Mouse (Mus musculus): Measurements from ENCODE around the gene C530008M17Rik. TPM values are rescaled to one million over a fixed set of nuclear protein-coding genes. Genes with fewer than 3 reads are reported as not detected.

Gene C530008M17Rik
- polyA plus RNA-seq, 1 experiment from 2014 or later, result 21.6 TPM

DNA sequence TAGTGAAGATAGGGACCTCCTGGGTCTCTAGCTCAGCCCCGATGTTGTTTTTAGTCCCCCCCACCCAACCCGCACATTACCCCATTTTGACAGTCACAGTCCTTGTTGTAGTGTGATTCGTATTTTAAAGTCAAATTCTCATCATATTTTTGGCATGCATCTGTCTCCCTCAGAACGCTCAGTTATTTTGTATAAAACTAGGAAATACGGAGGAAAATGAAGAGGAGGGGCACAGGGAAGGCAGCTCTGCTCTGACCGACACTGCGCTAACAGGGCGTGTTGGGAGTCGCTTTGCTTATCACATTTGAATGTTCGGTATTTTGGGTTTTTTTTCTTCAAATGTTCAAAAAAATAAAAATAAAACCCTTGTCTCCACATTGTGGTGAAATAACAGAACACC, 13.9 kb downstream of the C530008M17Rik start:
- no peak overlapping the region for H3K4me3 ChIP-seq (ENCODE audit: low read depth, low read length)
- H3K27me3 ChIP-seq (ENCODE audit: control insufficient read depth, insufficient read depth, low read length), result no peaks in the 10 kb centered on the region
- ATAC-seq (ENCODE audit: insufficient number of reproducible peaks, insufficient read depth, low FRiP score, low read depth), result no peak
- no peaks in the 10 kb centered on the region for H3K36me3 ChIP-seq (ENCODE audit: control insufficient read depth, insufficient read depth, low read length)
- H3K9ac ChIP-seq (replicated peaks; ENCODE audit: low read depth, low read length), result no peak overlapping the region
- no peaks in the 10 kb centered on the region for H3K4me1 ChIP-seq (ENCODE audit: control insufficient read depth, insufficient read depth, low read length)
- no peak overlapping the region for H3K27ac ChIP-seq (ENCODE audit: low read length)
- H3K4me2 ChIP-seq (replicated peaks; ENCODE audit: low read depth, low read length), result no peak overlapping the region
- WGBS, result 91% methylated on average over 10 of the region's 10 CpGs
- H3K9me3 ChIP-seq (ENCODE audit: control insufficient read depth, low read depth, low read length), result no peaks in the 10 kb centered on the region

DNA sequence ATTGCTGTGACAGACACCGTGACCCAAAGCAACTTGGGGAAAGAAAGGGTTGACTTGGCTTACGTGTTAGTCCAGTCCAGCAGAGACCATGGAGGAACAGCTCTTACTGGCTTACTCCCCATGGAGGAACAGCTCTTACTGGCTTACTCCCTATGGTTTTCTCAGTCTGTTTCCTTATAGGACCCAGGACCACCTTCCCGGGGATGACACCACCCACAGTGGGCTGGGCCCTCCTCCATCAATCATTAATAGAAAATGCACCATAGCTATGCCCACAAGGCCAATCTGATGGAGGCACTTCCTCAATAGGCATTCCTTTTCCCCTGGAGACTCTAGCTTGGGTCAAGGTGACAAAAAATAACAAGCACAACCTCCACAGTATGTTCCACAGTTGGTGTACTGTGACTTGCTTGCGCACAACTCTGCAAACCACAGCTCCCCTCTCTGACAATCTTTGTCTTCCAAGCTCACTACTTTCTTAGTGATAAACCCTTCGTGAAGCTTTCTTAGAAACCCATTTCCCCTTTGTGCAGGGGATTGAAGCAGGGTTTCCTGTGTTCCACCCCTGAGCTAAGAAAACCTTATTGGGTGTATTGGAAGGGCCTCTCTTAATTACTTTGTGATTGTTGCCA, 17.8 kb downstream of the C530008M17Rik start:
- ATAC-seq (ENCODE audit: insufficient number of reproducible peaks, insufficient read depth, low FRiP score, low read depth), result no peak
- WGBS, result 87% methylated on average over 5 of the region's 5 CpGs

DNA sequence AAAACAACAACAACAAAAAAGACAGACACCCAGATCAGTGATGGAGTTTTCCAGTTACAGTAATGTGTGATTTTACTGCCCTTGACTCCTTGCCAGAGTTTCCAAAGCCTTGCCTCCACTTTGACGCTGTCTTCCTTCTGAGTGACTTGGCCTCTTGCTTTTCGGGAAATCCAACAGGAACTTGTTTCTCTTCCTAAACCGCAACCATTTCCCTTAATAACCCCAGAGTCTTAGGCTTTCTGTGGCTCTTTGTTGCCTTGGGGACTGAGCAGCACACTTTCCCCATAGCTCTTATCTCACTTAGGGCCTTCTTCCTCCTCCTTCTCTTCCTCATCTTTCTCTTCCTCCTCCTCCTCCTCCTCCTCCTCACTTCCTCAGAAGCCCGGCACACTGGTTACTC, 19.1 kb downstream of the C530008M17Rik start:
- no peak overlapping the region for H3K27ac ChIP-seq (ENCODE audit: low read length)

More for the DNA sequence above, 17.8 kb downstream of the C530008M17Rik start:
- Histone ChIP-seq H3K36me3 (ENCODE audit: control insufficient read depth, insufficient read depth, low read length) (no peaks in the 10 kb centered on the region), H3K9me3 (ENCODE audit: control insufficient read depth, low read depth, low read length) (no peaks in the 10 kb centered on the region), H3K27ac (ENCODE audit: low read length) (no peak overlapping the region), H3K4me2 (replicated peaks; ENCODE audit: low read depth, low read length) (no peak overlapping the region), H3K27me3 (ENCODE audit: control insufficient read depth, insufficient read depth, low read length) (no peaks in the 10 kb centered on the region), H3K9ac (replicated peaks; ENCODE audit: low read depth, low read length) (no peak overlapping the region), H3K4me1 (ENCODE audit: control insufficient read depth, insufficient read depth, low read length) (no peaks in the 10 kb centered on the region), H3K4me3 (ENCODE audit: low read depth, low read length) (no peak overlapping the region)

DNA sequence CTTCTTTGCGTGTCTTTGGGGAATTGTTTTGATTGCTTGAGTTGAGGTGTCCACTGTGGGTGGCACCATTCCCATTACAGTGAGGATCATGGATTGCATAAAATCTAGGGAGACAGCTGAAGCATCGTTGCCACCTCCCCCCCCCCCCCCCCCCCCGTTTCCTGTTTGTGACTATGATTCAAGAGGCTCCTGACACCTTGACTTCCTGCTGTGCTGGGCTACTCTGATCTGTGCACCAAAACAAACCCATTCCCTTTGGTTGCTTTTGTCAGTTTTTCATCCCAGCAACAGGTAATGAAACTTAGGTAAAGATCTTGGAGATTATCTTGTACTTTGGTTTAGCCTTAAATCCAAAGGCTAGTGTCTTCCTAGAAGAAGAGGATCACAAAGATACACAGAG, 24.6 kb downstream of the C530008M17Rik start:
- WGBS, result 96% methylated on average over 1 of the region's 3 CpGs
- ATAC-seq (ENCODE audit: insufficient number of reproducible peaks, insufficient read depth, low FRiP score, low read depth), result no peak
- no peaks in the 10 kb centered on the region for H3K36me3 ChIP-seq (ENCODE audit: control insufficient read depth, insufficient read depth, low read length)
- no peak overlapping the region for H3K27ac ChIP-seq (ENCODE audit: low read length)
- no peak overlapping the region for H3K4me3 ChIP-seq (ENCODE audit: low read depth, low read length)
- H3K9me3 ChIP-seq (ENCODE audit: control insufficient read depth, low read depth, low read length), result 0 out of 2 replicates have a peak, but pooled peaks cover 3% of the 10 kb centered on the region
- no peak overlapping the region for H3K9ac ChIP-seq (replicated peaks; ENCODE audit: low read depth, low read length)
- H3K4me2 ChIP-seq (replicated peaks; ENCODE audit: low read depth, low read length), result no peak overlapping the region
- 0 out of 2 replicates have a peak, but pooled peaks cover 5% of the 10 kb centered on the region for H3K4me1 ChIP-seq (ENCODE audit: control insufficient read depth, insufficient read depth, low read length)
- no peaks in the 10 kb centered on the region for H3K27me3 ChIP-seq (ENCODE audit: control insufficient read depth, insufficient read depth, low read length)

More for the DNA sequence above, 19.1 kb downstream of the C530008M17Rik start:
- H3K4me1 ChIP-seq (ENCODE audit: control insufficient read depth, insufficient read depth, low read length), result no peaks in the 10 kb centered on the region
- no peak overlapping the region for H3K9ac ChIP-seq (replicated peaks; ENCODE audit: low read depth, low read length)
- ATAC-seq (ENCODE audit: insufficient number of reproducible peaks, insufficient read depth, low FRiP score, low read depth), result no peak
- no peak overlapping the region for H3K4me3 ChIP-seq (ENCODE audit: low read depth, low read length)
- H3K36me3 ChIP-seq (ENCODE audit: control insufficient read depth, insufficient read depth, low read length), result no peaks in the 10 kb centered on the region
- WGBS, result 70% methylated on average over 4 of the region's 4 CpGs
- H3K27me3 ChIP-seq (ENCODE audit: control insufficient read depth, insufficient read depth, low read length), result no peaks in the 10 kb centered on the region
- no peak overlapping the region for H3K4me2 ChIP-seq (replicated peaks; ENCODE audit: low read depth, low read length)
- H3K9me3 ChIP-seq (ENCODE audit: control insufficient read depth, low read depth, low read length), result no peaks in the 10 kb centered on the region

DNA sequence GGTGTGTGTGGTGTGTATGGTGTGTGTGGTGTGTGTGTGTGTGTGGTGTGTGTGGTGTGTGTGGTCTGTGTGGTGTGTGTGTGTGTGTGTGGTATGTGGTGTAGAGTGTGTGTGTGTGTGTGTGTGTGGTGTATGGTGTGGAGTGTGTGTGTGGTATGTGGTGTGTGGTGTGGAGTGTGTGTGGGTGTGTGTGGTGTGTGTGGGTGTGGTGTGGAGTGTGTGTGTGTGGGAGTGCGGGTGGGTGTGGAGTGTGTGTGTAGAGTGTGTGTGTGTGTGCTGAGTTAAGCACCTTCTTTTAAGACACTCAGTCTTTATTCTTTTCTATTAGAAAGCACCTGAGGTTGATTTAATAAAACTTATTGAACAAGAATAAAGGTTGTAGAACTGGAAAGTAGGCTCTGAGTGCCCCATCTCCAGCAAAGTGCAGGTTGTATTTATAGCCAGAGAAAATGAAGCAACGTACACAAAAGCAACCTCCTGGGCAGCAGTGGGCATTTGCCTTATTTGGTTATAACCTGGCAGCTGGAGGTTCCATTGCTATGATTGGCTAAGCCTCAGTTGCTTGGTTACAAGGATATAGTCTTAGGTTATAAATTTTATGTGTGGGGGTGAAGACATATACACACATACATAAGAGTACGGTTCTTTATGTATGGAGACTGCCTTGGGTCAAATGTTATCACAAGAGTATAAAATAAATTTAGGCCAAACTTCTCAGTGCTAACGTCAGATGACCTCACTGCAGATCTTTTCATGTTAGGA, 25.8 kb downstream of the C530008M17Rik start:
- H3K27ac ChIP-seq (ENCODE audit: low read length), result no peak overlapping the region
- no peaks in the 10 kb centered on the region for H3K36me3 ChIP-seq (ENCODE audit: control insufficient read depth, insufficient read depth, low read length)
- H3K9ac ChIP-seq (replicated peaks; ENCODE audit: low read depth, low read length), result no peak overlapping the region
- no peaks in the 10 kb centered on the region for H3K27me3 ChIP-seq (ENCODE audit: control insufficient read depth, insufficient read depth, low read length)
- H3K4me2 ChIP-seq (replicated peaks; ENCODE audit: low read depth, low read length), result no peak overlapping the region
- 42% methylated on average over 4 of the region's 4 CpGs for WGBS
- 0 out of 2 replicates have a peak, but pooled peaks cover 3% of the 10 kb centered on the region for H3K9me3 ChIP-seq (ENCODE audit: control insufficient read depth, low read depth, low read length)
- H3K4me1 ChIP-seq (ENCODE audit: control insufficient read depth, insufficient read depth, low read length), result 0 out of 2 replicates have a peak, but pooled peaks cover 5% of the 10 kb centered on the region
- no peak for ATAC-seq (ENCODE audit: insufficient number of reproducible peaks, insufficient read depth, low FRiP score, low read depth)
- no peak overlapping the region for H3K4me3 ChIP-seq (ENCODE audit: low read depth, low read length)

DNA sequence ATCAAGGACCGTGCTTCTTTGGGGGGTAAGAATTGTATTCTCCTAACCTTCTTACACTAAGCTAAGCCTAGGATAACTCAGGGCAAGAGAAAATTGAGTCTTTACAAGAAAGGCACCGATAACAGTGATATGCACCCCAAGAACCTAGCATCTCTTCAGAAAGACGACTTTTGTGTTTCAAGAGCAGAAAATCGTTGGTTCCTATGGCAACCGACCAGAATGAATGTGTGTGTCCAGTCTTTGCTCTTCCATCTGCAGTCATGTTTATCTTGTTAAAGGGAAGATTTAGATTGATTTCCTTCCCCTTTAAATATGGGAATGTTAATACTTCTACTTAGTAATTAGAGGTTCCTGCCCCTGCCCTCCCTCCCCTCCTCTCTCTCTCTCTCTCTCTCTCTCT, 27.1 kb downstream of the C530008M17Rik start:
- no peak overlapping the region for H3K4me2 ChIP-seq (replicated peaks; ENCODE audit: low read depth, low read length)
- H3K36me3 ChIP-seq (ENCODE audit: control insufficient read depth, insufficient read depth, low read length), result no peaks in the 10 kb centered on the region
- no peaks in the 10 kb centered on the region for H3K27me3 ChIP-seq (ENCODE audit: control insufficient read depth, insufficient read depth, low read length)
- 46% methylated on average over 5 of the region's 5 CpGs for WGBS
- H3K9me3 ChIP-seq (ENCODE audit: control insufficient read depth, low read depth, low read length), result 0 out of 2 replicates have a peak, but pooled peaks cover 3% of the 10 kb centered on the region
- H3K4me3 ChIP-seq (ENCODE audit: low read depth, low read length), result no peak overlapping the region
- no peak overlapping the region for H3K9ac ChIP-seq (replicated peaks; ENCODE audit: low read depth, low read length)
- 0 out of 2 replicates have a peak, but pooled peaks cover 5% of the 10 kb centered on the region for H3K4me1 ChIP-seq (ENCODE audit: control insufficient read depth, insufficient read depth, low read length)
- no peak overlapping the region for H3K27ac ChIP-seq (ENCODE audit: low read length)
- no peak for ATAC-seq (ENCODE audit: insufficient number of reproducible peaks, insufficient read depth, low FRiP score, low read depth)

DNA sequence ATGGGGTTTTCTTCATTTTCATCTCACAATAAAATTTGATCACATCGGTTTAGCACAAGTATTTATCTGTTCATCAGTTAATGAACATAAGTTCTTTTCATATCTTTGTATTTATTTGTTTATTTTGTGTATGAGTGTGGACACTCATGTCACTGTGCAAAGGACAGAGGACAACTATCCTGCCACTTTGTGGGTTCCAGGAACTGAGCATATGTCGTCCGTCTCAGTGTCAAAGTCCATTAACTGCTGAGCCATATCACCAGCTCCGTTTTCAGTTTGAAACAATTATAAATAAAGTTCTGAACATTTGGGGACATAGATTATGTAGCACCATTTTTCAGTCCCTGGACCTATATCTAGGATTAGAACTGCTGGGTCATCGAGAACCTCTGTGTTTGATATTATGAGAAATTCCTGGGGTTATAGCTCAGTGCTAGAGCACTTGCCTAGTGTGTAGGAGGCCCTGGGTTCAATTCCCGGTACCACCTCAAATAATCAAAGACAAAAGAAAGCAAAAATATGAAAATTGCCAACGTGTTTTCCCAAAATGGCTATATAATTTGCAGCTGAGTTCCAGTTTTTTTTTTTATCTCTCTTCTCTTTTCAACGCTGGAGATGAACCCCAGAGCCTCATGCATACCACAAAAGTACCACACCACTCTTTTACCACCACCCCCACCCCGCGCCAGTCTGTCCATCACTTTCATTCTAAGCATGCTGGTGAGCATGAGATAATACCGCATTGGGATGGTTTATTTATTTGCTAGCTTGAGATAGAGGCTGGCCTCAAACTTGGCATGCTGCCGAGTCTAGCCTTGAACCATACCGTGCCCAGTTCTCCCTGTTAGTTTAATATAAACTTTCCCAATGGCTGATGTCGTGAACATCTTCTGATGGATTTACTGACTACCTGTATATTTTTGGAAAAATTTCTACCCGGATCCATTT, 28.6 kb downstream of the C530008M17Rik start:
- Histone ChIP-seq H3K36me3 (ENCODE audit: control insufficient read depth, insufficient read depth, low read length) (no peaks in the 10 kb centered on the region), H3K9me3 (ENCODE audit: control insufficient read depth, low read depth, low read length) (0 out of 2 replicates have a peak, but pooled peaks cover 3% of the 10 kb centered on the region), H3K4me1 (ENCODE audit: control insufficient read depth, insufficient read depth, low read length) (0 out of 2 replicates have a peak, but pooled peaks cover 5% of the 10 kb centered on the region), H3K4me2 (replicated peaks; ENCODE audit: low read depth, low read length) (no peak overlapping the region), H3K27ac (ENCODE audit: low read length) (no peak overlapping the region), H3K9ac (replicated peaks; ENCODE audit: low read depth, low read length) (no peak overlapping the region), H3K27me3 (ENCODE audit: control insufficient read depth, insufficient read depth, low read length) (no peaks in the 10 kb centered on the region), H3K4me3 (ENCODE audit: low read depth, low read length) (no peak overlapping the region)
- no peak for ATAC-seq (ENCODE audit: insufficient number of reproducible peaks, insufficient read depth, low FRiP score, low read depth)
- 76% methylated on average over 15 of the region's 15 CpGs for WGBS

Measured in stomach, embryonic 14.5 days (tissue).